Mouse (Mus musculus): ENCODE measurements around the gene Alg14. TPM values are rescaled to one million over a fixed set of nuclear protein-coding genes. Genes with fewer than 3 reads are reported as not detected.

Gene Alg14
- polyA plus RNA-seq, 1 experiment, result 18.2 TPM

GRCm38 (mm10) chr3:121255501-121255900 lies 36.1 kb upstream of the Alg14 start:
- no peak for TF ChIP-seq POLR2A (IDR thresholded peaks at IDR 0.05; ENCODE audit: insufficient read depth, low read length)
- no peak for TF ChIP-seq CTCF (IDR thresholded peaks at IDR 0.05; ENCODE audit: low read depth, low read length)
- no peak for TF ChIP-seq EP300 (IDR thresholded peaks at IDR 0.05; ENCODE audit: insufficient read depth, low read depth, low read length)
- Histone ChIP-seq H3K4me1 (ENCODE audit: control insufficient read depth, insufficient read depth, low read length) (no peaks in the 10 kb centered on the region), H3K36me3 (ENCODE audit: control insufficient read depth, insufficient read depth, low read length, poor library complexity, severe bottlenecking) (no peaks in the 10 kb centered on the region), H3K9ac (ENCODE audit: low read depth, poor library complexity, severe bottlenecking) (no peak overlapping the region), H3K27ac (ENCODE audit: insufficient read depth, low read length) (no peak overlapping the region), H3K4me3 (ENCODE audit: low read depth, low read length) (no peak overlapping the region), H3K9me3 (replicated peaks; ENCODE audit: control insufficient read depth, insufficient read depth, low read length, poor library complexity, severe bottlenecking) (no peaks in the 10 kb centered on the region), H3K27me3 (ENCODE audit: control insufficient read depth, insufficient read depth, low read length, poor library complexity, severe bottlenecking) (no peaks in the 10 kb centered on the region)

GRCm38 (mm10) chr3:121256131-121256530 lies 35.4 kb upstream of the Alg14 start:
- TF ChIP-seq POLR2A (IDR thresholded peaks at IDR 0.05; ENCODE audit: insufficient read depth, low read length), result no peak
- TF ChIP-seq CTCF (IDR thresholded peaks at IDR 0.05; ENCODE audit: low read depth, low read length), result no peak
- TF ChIP-seq EP300 (IDR thresholded peaks at IDR 0.05; ENCODE audit: insufficient read depth, low read depth, low read length), result no peak
- H3K27me3 ChIP-seq (ENCODE audit: control insufficient read depth, insufficient read depth, low read length, poor library complexity, severe bottlenecking), result peaks cover under 1% of the 10 kb centered on the region; the same call in 1 of the 2 replicates
- no peaks in the 10 kb centered on the region for H3K4me1 ChIP-seq (ENCODE audit: control insufficient read depth, insufficient read depth, low read length)
- no peak overlapping the region for H3K9ac ChIP-seq (ENCODE audit: low read depth, poor library complexity, severe bottlenecking)
- H3K9me3 ChIP-seq (replicated peaks; ENCODE audit: control insufficient read depth, insufficient read depth, low read length, poor library complexity, severe bottlenecking), result no peaks in the 10 kb centered on the region
- no peaks in the 10 kb centered on the region for H3K36me3 ChIP-seq (ENCODE audit: control insufficient read depth, insufficient read depth, low read length, poor library complexity, severe bottlenecking)
- no peak overlapping the region for H3K27ac ChIP-seq (ENCODE audit: insufficient read depth, low read length)
- H3K4me3 ChIP-seq (ENCODE audit: low read depth, low read length), result no peak overlapping the region

GRCm38 (mm10) chr3:121257418-121257817 lies 34.2 kb upstream of the Alg14 start:
- Histone ChIP-seq H3K4me3 (ENCODE audit: low read depth, low read length) (no peak overlapping the region), H3K36me3 (ENCODE audit: control insufficient read depth, insufficient read depth, low read length, poor library complexity, severe bottlenecking) (no peaks in the 10 kb centered on the region), H3K9me3 (replicated peaks; ENCODE audit: control insufficient read depth, insufficient read depth, low read length, poor library complexity, severe bottlenecking) (no peaks in the 10 kb centered on the region), H3K27ac (ENCODE audit: insufficient read depth, low read length) (no peak overlapping the region), H3K9ac (ENCODE audit: low read depth, poor library complexity, severe bottlenecking) (no peak overlapping the region), H3K27me3 (ENCODE audit: control insufficient read depth, insufficient read depth, low read length, poor library complexity, severe bottlenecking) (peaks cover 10% of the 10 kb centered on the region), H3K4me1 (ENCODE audit: control insufficient read depth, insufficient read depth, low read length) (no peaks in the 10 kb centered on the region)
- TF ChIP-seq CTCF (IDR thresholded peaks at IDR 0.05; ENCODE audit: low read depth, low read length) (no peak), EP300 (IDR thresholded peaks at IDR 0.05; ENCODE audit: insufficient read depth, low read depth, low read length) (no peak), POLR2A (IDR thresholded peaks at IDR 0.05; ENCODE audit: insufficient read depth, low read length) (no peak)

- H3K27me3 ChIP-seq (ENCODE audit: control insufficient read depth, insufficient read depth, low read length, poor library complexity, severe bottlenecking), result peaks cover 15% of the 10 kb centered on the region
- H3K36me3 ChIP-seq (ENCODE audit: control insufficient read depth, insufficient read depth, low read length, poor library complexity, severe bottlenecking), result no peaks in the 10 kb centered on the region
- no peak overlapping the region for H3K4me3 ChIP-seq (ENCODE audit: low read depth, low read length)
- TF ChIP-seq EP300 (IDR thresholded peaks at IDR 0.05; ENCODE audit: insufficient read depth, low read depth, low read length) (no peak), CTCF (IDR thresholded peaks at IDR 0.05; ENCODE audit: low read depth, low read length) (no peak), POLR2A (IDR thresholded peaks at IDR 0.05; ENCODE audit: insufficient read depth, low read length) (no peak)
- no peak overlapping the region for H3K9ac ChIP-seq (ENCODE audit: low read depth, poor library complexity, severe bottlenecking)
- H3K4me1 ChIP-seq (ENCODE audit: control insufficient read depth, insufficient read depth, low read length), result no peaks in the 10 kb centered on the region
- H3K27ac ChIP-seq (ENCODE audit: insufficient read depth, low read length), result no peak overlapping the region
- no peaks in the 10 kb centered on the region for H3K9me3 ChIP-seq (replicated peaks; ENCODE audit: control insufficient read depth, insufficient read depth, low read length, poor library complexity, severe bottlenecking)
Observed at GRCm38 (mm10) chr3:121258521-121259478, 32.8 kb upstream of the Alg14 start.

- Histone ChIP-seq H3K4me3 (ENCODE audit: low read depth, low read length) (no peak overlapping the region), H3K36me3 (ENCODE audit: control insufficient read depth, insufficient read depth, low read length, poor library complexity, severe bottlenecking) (no peaks in the 10 kb centered on the region), H3K27me3 (ENCODE audit: control insufficient read depth, insufficient read depth, low read length, poor library complexity, severe bottlenecking) (peaks cover 23% of the 10 kb centered on the region), H3K4me1 (ENCODE audit: control insufficient read depth, insufficient read depth, low read length) (no peaks in the 10 kb centered on the region), H3K9me3 (replicated peaks; ENCODE audit: control insufficient read depth, insufficient read depth, low read length, poor library complexity, severe bottlenecking) (no peaks in the 10 kb centered on the region), H3K27ac (ENCODE audit: insufficient read depth, low read length) (no peak overlapping the region), H3K9ac (ENCODE audit: low read depth, poor library complexity, severe bottlenecking) (no peak overlapping the region)
- no peak for TF ChIP-seq CTCF (IDR thresholded peaks at IDR 0.05; ENCODE audit: low read depth, low read length)
- TF ChIP-seq POLR2A (IDR thresholded peaks at IDR 0.05; ENCODE audit: insufficient read depth, low read length), result no peak
- no peak for TF ChIP-seq EP300 (IDR thresholded peaks at IDR 0.05; ENCODE audit: insufficient read depth, low read depth, low read length)
Observed at GRCm38 (mm10) chr3:121260041-121260440, 31.5 kb upstream of the Alg14 start.

GRCm38 (mm10) chr3:121260831-121261230 lies 30.7 kb upstream of the Alg14 start:
- H3K36me3 ChIP-seq (ENCODE audit: control insufficient read depth, insufficient read depth, low read length, poor library complexity, severe bottlenecking), result no peaks in the 10 kb centered on the region
- H3K9me3 ChIP-seq (replicated peaks; ENCODE audit: control insufficient read depth, insufficient read depth, low read length, poor library complexity, severe bottlenecking), result no peaks in the 10 kb centered on the region; the same call in 1 of the 2 replicates
- TF ChIP-seq CTCF (IDR thresholded peaks at IDR 0.05; ENCODE audit: low read depth, low read length) (no peak), EP300 (IDR thresholded peaks at IDR 0.05; ENCODE audit: insufficient read depth, low read depth, low read length) (no peak)
- no peak overlapping the region for H3K27ac ChIP-seq (ENCODE audit: insufficient read depth, low read length)
- peaks cover 23% of the 10 kb centered on the region for H3K27me3 ChIP-seq (ENCODE audit: control insufficient read depth, insufficient read depth, low read length, poor library complexity, severe bottlenecking)
- no peak overlapping the region for H3K4me3 ChIP-seq (ENCODE audit: low read depth, low read length)
- H3K9ac ChIP-seq (ENCODE audit: low read depth, poor library complexity, severe bottlenecking), result no peak overlapping the region
- H3K4me1 ChIP-seq (ENCODE audit: control insufficient read depth, insufficient read depth, low read length), result no peaks in the 10 kb centered on the region
